Mouse (Mus musculus) left cerebral cortex, postnatal 14 days (tissue): ENCODE measurements around the gene Catsperg1. TPM values are rescaled to one million over a fixed set of nuclear protein-coding genes. Genes with fewer than 3 reads are reported as not detected.
A peak's percentile ranks its signal among the peaks of the same experiment; 100 is the strongest.
"Not testable (repeated sequence)": the region's sequence is repeated elsewhere in the genome, so short reads cannot be mapped to it uniquely, and the experiment has no call there.

Experiments used
- DNase-seq, 2 experiments: peaks; one replicate each; pipeline ENCODE4 v3.0.0; 2021 to 2022; ENCODE audit warnings: low spot score in 2 of 2, mixed read lengths in 1 of 2
- intact Hi-C: fragments of 180-260 bp; cut with DNase I; formaldehyde crosslinking; loops from one replicate; pipeline ENCODE4 v1.15.1; 2025
- long read RNA-seq, 2 experiments: library from polyadenylated mRNA; stranded (forward); transcript quantifications; one replicate each; pipeline ENCODE4 v2.0.0; 2021
- total RNA-seq, 2 experiments: library from RNA; stranded (reverse); gene quantifications; 2 replicates each; pipeline ENCODE4 v1.2.3; 2021

The Catsperg1 gene
- total RNA-seq = 1 to 10 TPM; 1.3 to 1.5 TPM
- long read RNA-seq, experiment 1 = 0 reads
- long read RNA-seq, experiment 2 = 0 reads

- no peak for DNase-seq
- intact Hi-C loops = no loop called here
Measured at GRCm38 (mm10) chr7:29213675-29214082, at the start of gene Catsperg1. TSS of gene Catsperg1 (minus strand) at chr7:29214035.

GRCm38 (mm10) chr7:29262151-29262550 is 48.3 kb upstream of the Catsperg1 start:
- intact Hi-C loops = no loop called here
- DNase-seq = no peak

- no peak for DNase-seq
- intact Hi-C loops = no loop called here
Measured at GRCm38 (mm10) chr7:29259781-29260730, 46.2 kb upstream of the Catsperg1 start.

GRCm38 (mm10) chr7:29257368-29257767 is 43.5 kb upstream of the Catsperg1 start:
- no peak for DNase-seq
- intact Hi-C loops = no loop called here

- DNase-seq = no peak
- intact Hi-C loops = no loop called here
Measured at GRCm38 (mm10) chr7:29255875-29256274, 42.0 kb upstream of the Catsperg1 start.

GRCm38 (mm10) chr7:29253842-29254241 is 40.0 kb upstream of the Catsperg1 start:
- intact Hi-C loops = no loop called here
- no peak for DNase-seq

GRCm38 (mm10) chr7:29251166-29251565 is 37.3 kb upstream of the Catsperg1 start:
- intact Hi-C loops = no loop called here
- no peak for DNase-seq

GRCm38 (mm10) chr7:29248261-29248841 is 34.5 kb upstream of the Catsperg1 start, which contains the start of gene 2200002D01Rik:
TSS of gene 2200002D01Rik (minus strand) at chr7:29248466.
- no peak for DNase-seq
- intact Hi-C loops = no loop called here

GRCm38 (mm10) chr7:29247706-29248105 is 33.9 kb upstream of the Catsperg1 start:
- no peak for DNase-seq
- intact Hi-C loops = loop anchor here (2.0 kb wide), 1 partner anchor 49 kb away; no protein-coding TSS in a partner anchor

- DNase-seq = peak; percentile 51 to 72
- intact Hi-C loops = loop anchor here (2.0 kb wide), 1 partner anchor 49 kb away; no protein-coding TSS in a partner anchor
Measured at GRCm38 (mm10) chr7:29247314-29247700, 33.5 kb upstream of the Catsperg1 start.

GRCm38 (mm10) chr7:29246619-29247313 is 32.9 kb upstream of the Catsperg1 start:
- intact Hi-C loops = loop anchor here (2.0 kb wide), 1 partner anchor 50 kb away; no protein-coding TSS in a partner anchor
- no peak for DNase-seq

- DNase-seq = no peak
Measured at GRCm38 (mm10) chr7:29246015-29246414, 32.2 kb upstream of the Catsperg1 start.

GRCm38 (mm10) chr7:29244732-29245416 is 31.0 kb upstream of the Catsperg1 start:
- intact Hi-C loops = no loop called here
- no peak for DNase-seq

More at GRCm38 (mm10) chr7:29246015-29246414, 32.2 kb upstream of the Catsperg1 start:
- intact Hi-C loops = loop anchor here (2.0 kb wide), 1 partner anchor 51 kb away; no protein-coding TSS in a partner anchor

- intact Hi-C loops = loop anchor here (5.0 kb wide), 2 partner anchors 56 to 71 kb away; partner anchors contain the start of gene Psmd8
- peak; percentile 98 to 99 for DNase-seq
Measured at GRCm38 (mm10) chr7:29238019-29238967, 24.5 kb upstream of the Catsperg1 start, which contains the start of gene Yif1b. TSS of gene Yif1b (plus strand) at chr7:29238329.

GRCm38 (mm10) chr7:29237596-29237995 is 23.8 kb upstream of the Catsperg1 start:
- intact Hi-C loops = loop anchor here (5.0 kb wide), 2 partner anchors 55 to 70 kb away; partner anchors contain the start of gene Psmd8
- DNase-seq = not testable (repeated sequence)

- DNase-seq = no peak
- intact Hi-C loops = loop anchor here (5.0 kb wide), 2 partner anchors 54 to 69 kb away; partner anchors contain the start of gene Psmd8
Measured at GRCm38 (mm10) chr7:29236593-29236992, 22.8 kb upstream of the Catsperg1 start.

GRCm38 (mm10) chr7:29234661-29235060 is 20.8 kb upstream of the Catsperg1 start:
- intact Hi-C loops = loop anchor here (5.0 kb wide), 2 partner anchors 52 to 67 kb away; partner anchors contain the start of gene Psmd8
- no peak for DNase-seq
